Mouse (Mus musculus) gastrocnemius, adult 2 months (tissue): ENCODE measurements at regions not wholly inside any gene's neighbourhood (a gene's known extent, or its start where the extent isn't known, plus 50 kb on each side); places are given as distances from the start of the nearest gene placed in this dataset.
"Not testable (repeated sequence)": the region's sequence is repeated elsewhere in the genome, so short reads cannot be mapped to it uniquely, and the experiment has no call there.

Source experiments
- DNase-seq: peaks from one replicate; pipeline ENCODE4 v3.0.0; 2022
- H3K27ac ChIP-seq: fragments of 200-600 bp; 2 replicates; pipeline ENCODE4 v1.8.1; 2022; ENCODE audit warnings: mild to moderate bottlenecking
- H3K4me3 ChIP-seq: fragments of 200-600 bp; 2 replicates; pipeline ENCODE4 v1.8.1; 2022; ENCODE audit warnings: mild to moderate bottlenecking, moderate library complexity
- CTCF ChIP-seq: fragments of 200-600 bp; IDR thresholded peaks from 2 replicates; pipeline ENCODE4 v1.8.1; 2022; ENCODE audit warnings: antibody characterized with exemption, mild to moderate bottlenecking, moderate library complexity
- intact Hi-C: fragments of 180-260 bp; cut with DNase I; formaldehyde crosslinking; loops from one replicate; pipeline ENCODE4 v1.15.1; 2025

DNA sequence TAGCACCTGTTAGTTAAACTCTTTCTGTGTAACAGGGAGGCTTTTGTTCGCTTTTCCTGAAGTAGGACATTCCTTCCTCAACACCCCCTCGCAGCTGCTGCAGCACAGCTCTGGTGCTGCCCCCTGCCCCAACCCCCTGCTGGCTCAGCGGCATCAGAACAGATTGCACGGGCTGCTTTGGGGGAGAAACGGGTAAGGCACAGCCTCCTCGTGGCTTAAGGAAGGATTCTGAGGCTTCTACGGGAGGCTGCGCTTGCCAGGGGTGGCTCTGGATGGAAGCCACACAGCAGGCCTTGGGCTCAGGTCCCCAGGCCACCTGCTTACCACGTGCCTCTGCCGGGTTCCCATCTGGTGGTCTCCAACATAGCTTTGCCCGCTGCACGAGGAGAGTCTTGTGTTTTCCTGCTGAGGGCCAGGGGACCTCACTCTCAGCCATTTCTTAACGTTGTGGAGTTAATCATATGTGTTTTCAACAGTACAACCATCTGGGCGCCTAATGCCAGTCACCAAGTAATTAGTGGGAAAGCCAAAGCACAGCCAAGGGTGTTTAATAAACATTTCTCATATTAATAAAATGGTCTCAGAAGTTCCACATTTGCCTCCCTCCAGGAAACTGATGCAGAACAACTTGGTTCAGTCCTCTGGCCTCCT, 189.9 kb downstream of the Gxylt1 start:
- Histone ChIP-seq H3K4me3 (no peak overlapping the region), H3K27ac (no peak overlapping the region)
- intact Hi-C loops = no loop called here
- no peak for DNase-seq
- TF ChIP-seq CTCF = no peak

DNA sequence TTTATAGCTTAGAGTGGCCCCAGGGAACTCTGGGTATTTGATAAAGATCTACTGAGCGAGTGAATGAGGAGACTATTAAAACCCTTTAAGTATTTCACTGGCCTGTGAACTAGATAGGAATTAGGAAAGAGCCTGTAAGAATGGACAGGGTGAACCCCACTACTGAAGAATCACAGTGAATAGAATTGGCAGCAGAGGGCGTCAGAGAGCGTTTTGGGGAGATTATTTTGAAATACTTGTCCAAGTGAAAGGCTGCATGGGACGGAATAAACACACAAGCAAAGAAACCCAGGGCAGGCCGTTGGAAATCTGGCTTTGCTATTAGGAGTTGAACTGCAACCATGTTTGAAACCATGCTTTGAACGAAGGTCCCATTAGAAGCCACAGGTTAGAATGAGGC, 200.9 kb downstream of the Gxylt1 start:
- DNase-seq = no peak
- TF ChIP-seq CTCF = no peak; the same call in 1 of the 2 replicates
- intact Hi-C loops = no loop called here
- Histone ChIP-seq H3K27ac (no peak overlapping the region), H3K4me3 (no peak overlapping the region)

DNA sequence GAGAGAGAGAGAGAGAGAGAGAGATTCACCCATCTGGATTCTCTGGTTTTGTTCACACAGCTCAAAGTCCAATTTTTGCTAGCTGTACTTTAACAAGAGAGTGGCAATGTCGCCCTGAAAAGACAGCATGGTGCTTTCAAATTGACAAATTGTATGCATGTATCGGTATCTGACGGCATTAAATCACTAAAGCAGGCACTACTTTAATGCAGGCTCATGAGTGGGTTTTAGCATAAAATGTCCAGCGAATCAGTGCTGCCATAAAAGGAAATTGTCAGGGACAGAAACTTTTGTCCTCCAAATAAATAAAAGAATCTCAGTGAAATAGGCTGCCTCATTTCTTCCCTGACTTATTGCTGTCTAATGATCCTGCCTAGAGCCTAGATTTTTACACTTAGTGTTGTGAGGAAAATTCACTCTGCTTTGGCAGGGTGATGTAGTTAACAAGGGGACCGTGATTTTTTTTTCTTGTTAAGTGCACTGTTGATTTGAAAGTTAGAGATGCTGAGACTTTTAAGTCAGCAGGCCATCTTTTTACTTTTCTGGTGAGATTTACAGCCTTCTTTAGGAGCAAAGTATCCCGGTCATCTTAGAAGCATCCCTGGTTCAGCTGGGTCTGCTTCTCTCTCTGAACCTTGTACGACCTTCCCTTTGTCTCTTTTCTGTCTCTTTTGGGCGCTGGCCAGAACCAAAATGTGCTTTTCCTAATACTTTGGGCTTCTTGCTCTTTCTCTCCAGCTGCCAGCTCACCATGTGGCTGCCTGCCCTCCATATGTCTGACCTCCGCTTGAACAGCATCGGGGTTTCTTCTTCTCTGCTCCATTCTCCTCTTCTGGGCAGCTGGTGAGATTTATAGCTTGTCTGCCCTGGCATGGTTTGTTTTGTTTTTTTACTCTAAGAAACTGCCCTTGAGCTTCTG, 212.5 kb downstream of the Gxylt1 start:
- intact Hi-C loops = no loop called here
- no peak for DNase-seq
- Histone ChIP-seq H3K4me3 (no peak overlapping the region), H3K27ac (no peak overlapping the region)
- no peak for TF ChIP-seq CTCF

DNA sequence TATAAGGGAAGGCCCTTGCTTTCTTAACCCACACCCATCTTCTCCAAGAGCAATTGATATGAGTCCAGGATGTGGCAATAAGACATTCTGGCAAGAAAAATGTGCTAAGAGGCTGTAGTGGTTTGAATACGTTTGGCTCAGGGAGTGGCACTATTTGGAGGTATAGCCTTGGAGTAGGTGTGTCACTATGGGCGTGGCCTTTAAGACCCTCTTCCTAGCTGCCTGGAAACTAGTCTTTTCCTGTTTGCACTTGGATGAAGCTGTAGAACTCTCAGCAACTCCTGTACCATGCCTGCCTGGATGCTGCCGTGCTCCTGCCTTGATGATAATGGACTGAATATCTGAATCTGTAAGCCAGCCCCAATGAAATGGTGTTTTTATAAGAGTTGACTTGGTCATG, 221.5 kb downstream of the Gxylt1 start:
- Histone ChIP-seq H3K4me3 (no peak overlapping the region), H3K27ac (no peak overlapping the region)
- intact Hi-C loops = no loop called here
- no peak for TF ChIP-seq CTCF
- no peak for DNase-seq

DNA sequence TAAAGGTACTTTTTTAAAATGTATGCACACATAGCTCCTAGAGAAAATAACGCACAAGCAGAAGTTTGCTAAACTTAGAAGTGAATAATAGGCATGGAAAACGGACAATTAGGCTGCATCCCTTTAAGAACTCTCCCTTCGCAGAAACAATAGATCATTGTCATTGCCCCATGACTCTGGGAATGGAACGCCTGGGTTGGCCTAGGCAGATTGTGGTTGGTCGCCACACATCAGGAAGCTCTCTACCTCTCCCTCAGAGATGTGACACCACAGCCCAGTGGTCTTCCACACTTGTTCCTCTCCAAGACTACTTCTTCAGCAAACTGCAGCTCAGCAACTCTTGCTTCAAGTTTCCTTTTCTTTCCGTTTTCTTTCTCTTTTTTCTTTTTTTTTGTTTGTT, 247.8 kb downstream of the Gxylt1 start:
- intact Hi-C loops = no loop called here
- Histone ChIP-seq H3K4me3 (no peak overlapping the region), H3K27ac (no peak overlapping the region)
- TF ChIP-seq CTCF = no peak
- no peak for DNase-seq

DNA sequence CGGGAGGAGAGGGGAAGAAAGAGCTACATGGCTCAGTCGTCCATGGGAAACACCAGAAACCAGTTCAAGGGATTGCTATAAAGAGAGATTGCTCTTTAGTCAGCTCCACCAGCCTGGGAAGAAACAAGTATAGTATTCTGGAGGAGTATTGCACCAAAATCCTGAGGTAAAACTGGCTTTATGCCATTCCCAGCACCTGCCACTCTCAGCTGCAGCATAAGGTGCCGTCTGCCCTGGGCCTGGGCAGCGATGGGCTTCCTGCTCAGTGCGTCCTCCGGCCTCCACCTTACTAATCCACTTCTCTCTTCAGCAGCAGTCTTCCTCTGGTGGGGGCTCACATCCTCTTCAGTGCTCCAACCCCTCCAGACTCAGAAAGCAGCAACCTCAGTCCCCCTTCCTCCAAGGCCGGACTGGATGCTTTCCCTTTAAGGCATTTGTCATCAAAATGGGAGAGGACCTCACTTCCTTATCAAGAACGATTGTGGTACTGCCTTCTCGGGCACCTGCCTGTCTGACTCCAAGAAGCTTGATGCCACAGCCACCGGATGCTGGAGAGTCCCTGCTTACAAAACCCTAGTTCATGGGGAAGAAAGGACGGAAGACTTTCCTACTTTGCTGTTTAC, 248.4 kb downstream of the Gxylt1 start:
- no peak for DNase-seq
- H3K27ac ChIP-seq = no peak overlapping the region
- H3K4me3 ChIP-seq = no peak overlapping the region
- intact Hi-C loops = no loop called here
- TF ChIP-seq CTCF = no peak

DNA sequence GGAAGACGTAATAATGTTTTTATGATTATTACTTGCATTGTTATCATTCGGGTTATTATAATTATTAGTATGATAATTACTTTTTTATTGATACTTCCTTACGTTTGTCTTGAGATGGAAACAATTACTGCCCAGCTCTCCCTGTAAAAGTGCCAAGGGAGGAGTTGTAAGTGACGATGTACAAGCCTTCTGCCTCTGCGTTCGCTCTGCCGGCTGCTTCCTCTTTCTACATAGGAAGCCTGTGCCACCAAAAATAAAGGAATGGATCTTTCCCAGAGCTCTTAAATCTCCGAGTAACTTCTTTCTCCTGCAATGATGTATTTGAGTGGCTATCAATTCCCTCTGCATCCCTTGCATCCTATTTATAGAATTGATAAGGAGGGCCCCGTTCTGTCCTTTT, 249.2 kb downstream of the Gxylt1 start:
- TF ChIP-seq CTCF = no peak
- no peak overlapping the region for H3K27ac ChIP-seq
- intact Hi-C loops = no loop called here
- no peak for DNase-seq
- H3K4me3 ChIP-seq = no peak overlapping the region

DNA sequence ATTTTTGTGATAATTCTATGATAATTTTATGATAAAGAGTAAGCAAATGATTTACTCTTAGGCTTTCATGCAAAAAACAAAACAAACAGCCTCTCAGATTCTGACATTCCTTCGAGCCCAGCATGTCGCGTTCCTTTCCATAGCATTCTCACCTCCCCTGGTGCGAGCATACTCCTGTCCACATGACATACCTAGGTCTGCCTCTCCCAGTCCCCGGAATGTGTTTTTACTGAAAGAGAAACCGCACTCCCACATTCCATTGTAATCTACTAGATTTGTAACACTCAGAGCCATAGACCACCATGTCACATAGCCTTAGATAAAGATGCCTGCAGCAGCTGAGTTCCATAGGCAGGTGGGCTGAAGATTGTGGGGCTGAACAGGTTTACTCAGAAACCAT, 250.8 kb downstream of the Gxylt1 start:
- intact Hi-C loops = no loop called here
- Histone ChIP-seq H3K27ac (no peak overlapping the region), H3K4me3 (no peak overlapping the region)
- no peak for TF ChIP-seq CTCF
- DNase-seq = no peak

DNA sequence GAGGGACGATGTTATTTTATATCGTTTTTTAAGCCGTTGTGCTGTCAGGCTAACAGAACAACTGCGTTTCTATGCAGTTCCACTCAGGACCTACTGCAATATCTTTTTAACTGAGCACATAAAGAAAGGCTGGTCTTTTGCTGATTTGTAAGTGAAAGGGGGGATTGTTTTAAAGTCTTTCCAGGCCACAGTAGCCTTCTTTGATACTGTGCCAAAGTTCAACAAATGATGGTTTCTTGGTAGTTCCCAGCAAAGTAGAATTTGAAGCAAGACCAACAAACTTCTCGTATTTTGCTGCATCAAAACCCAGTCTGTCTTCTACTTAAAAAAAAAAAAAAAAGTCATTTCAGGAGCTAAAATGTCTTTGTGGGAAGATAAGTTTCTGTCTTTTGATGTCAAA, 263.8 kb downstream of the Gxylt1 start:
- TF ChIP-seq CTCF = no peak
- intact Hi-C loops = no loop called here
- no peak overlapping the region for H3K27ac ChIP-seq
- DNase-seq = no peak
- no peak overlapping the region for H3K4me3 ChIP-seq

DNA sequence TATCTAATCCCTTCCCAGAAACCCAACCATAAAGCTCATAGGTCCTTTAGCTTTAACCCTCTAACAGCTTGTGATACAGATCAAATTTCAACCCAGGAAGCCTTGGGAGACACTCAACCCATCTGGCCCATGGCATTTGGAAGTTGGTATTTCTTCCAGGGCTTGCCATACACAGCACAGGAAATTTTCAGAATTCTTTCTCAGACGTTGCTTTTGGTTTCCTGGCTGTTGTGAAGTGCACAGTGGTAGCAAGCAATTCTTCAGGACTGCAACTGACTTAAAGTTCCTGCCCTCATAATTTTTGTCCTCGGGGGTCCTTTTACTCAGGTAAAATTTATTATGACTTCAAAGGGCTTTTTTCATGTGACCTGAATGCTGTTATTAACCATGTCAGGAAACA, 264.4 kb downstream of the Gxylt1 start:
- no peak overlapping the region for H3K27ac ChIP-seq
- DNase-seq = no peak
- intact Hi-C loops = no loop called here
- no peak for TF ChIP-seq CTCF
- no peak overlapping the region for H3K4me3 ChIP-seq

DNA sequence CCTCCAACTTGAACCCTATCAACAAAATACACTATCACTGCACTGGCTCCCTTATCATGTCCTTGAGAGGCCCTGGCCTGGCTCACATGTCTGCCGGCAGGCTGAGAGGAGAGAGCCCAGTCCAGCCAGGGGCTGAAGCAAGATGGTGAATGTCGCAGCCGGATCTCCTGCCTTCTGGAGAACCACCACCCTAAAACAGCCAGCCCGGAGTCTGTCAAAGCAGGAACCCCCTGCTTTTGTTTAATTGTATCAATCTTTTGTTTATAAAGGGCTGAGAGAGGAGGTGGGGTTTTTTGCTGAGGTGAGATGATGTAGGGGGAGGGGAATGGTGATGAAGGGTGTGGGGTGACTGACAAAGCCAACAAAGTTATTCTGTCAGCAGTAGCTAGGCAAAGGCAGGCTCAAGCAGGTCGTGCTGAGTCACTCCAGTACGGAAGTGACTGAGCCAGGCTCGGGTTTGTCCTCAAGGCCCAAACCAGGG, 269.2 kb downstream of the Gxylt1 start:
- intact Hi-C loops = no loop called here
- no peak for TF ChIP-seq CTCF
- no peak overlapping the region for H3K4me3 ChIP-seq
- no peak overlapping the region for H3K27ac ChIP-seq
- DNase-seq = no peak

DNA sequence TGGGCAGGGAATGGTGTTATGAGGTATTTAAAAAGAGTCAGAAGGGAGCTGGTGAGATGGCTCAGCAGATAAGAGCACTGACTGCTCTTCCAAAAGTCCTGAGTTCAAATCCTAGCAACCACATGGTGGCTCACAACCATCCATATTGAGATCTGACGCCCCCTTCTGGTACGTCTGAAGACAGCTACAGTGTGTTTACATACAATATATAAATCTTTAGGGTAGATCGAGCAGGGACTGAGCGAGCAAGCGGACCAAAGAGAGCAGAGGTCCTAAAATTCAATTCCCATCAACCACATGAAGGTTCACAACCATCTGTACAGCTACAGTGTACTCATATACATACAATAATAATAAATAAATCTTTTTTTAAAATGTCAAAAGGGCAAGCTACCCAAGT, 269.8 kb downstream of the Gxylt1 start:
- intact Hi-C loops, DNase-seq, H3K27ac ChIP-seq, H3K4me3 ChIP-seq: not testable (repeated sequence)

DNA sequence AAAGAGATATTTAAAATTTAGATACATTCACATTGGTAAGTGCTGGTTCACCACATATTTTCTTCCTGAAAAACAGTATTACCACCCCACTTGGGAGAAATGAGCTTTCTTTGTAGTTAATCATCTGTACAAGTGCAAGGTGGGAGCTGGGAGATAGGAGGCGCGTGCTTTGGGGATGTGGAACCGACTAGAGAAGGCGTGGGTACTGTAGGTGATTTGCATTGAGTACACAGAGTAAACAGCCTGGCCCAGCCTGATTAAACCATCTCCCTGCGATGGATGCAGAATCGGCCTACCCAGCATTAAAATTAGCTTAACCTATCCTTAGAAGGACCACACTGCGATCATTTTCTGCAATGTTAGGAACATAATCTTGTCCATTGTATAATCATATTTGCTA, 270.4 kb downstream of the Gxylt1 start:
- no peak overlapping the region for H3K4me3 ChIP-seq
- TF ChIP-seq CTCF = no peak
- intact Hi-C loops = no loop called here
- no peak overlapping the region for H3K27ac ChIP-seq
- no peak for DNase-seq
